Mouse (Mus musculus): ENCODE data around the gene Mlycd.

Mlycd gene

GRCm38 (mm10) chr8:119447781-119448170 is 53.1 kb downstream of the Mlycd start:
- Histone ChIP-seq H3K27me3 (ENCODE audit: insufficient read depth, low read length) (peaks cover 70% of the 10 kb centered on the region), H3K4me1 (replicated peaks; ENCODE audit: low read depth, low read length) (peaks cover 38% of the 10 kb centered on the region), H3K36me3 (ENCODE audit: insufficient read depth, low read length) (no peaks in the 10 kb centered on the region), H3K4me3 (replicated peaks; ENCODE audit: low read length) (peak overlapping the region; percentile 83), H3K9me3 (ENCODE audit: low read length) (no peaks in the 10 kb centered on the region)
- TF ChIP-seq POU5F1 (IDR thresholded peaks at IDR 0.05; ENCODE audit: borderline replicate concordance, low read length) (no peak), NANOG (IDR thresholded peaks at IDR 0.05; ENCODE audit: borderline replicate concordance, low read length) (no peak), CTCF (conservative IDR thresholded peaks at IDR 0.05; ENCODE audit: low read length) (no peak)

DNA sequence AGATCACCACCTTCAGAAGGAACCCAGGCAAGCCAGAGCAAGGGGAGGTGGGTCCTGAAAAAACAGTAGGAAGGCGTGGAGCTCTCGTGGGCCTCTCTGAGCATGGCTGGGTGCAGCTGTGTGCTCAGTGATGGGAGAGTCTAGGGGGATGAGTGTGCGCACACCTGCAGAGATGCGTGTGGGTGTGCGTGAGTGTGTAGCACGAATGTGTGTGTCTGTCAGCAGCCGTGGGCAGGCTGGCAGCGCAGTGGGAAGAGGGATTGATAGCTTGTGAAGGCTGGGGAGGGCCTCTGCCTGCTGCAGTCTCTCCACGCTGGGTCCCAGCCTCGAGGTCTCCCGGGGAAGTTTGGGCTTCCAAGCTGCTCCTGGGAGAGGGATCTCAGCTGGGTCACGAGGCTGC is 54.9 kb downstream of the Mlycd start:
- H3K4me1 ChIP-seq (replicated peaks; ENCODE audit: low read depth, low read length) = peaks cover 44% of the 10 kb centered on the region
- no peak for TF ChIP-seq NANOG (IDR thresholded peaks at IDR 0.05; ENCODE audit: borderline replicate concordance, low read length)
- H3K9me3 ChIP-seq (ENCODE audit: low read length) = no peaks in the 10 kb centered on the region
- peaks cover 59% of the 10 kb centered on the region for H3K27me3 ChIP-seq (ENCODE audit: insufficient read depth, low read length)
- H3K36me3 ChIP-seq (ENCODE audit: insufficient read depth, low read length) = no peaks in the 10 kb centered on the region
- H3K4me3 ChIP-seq (replicated peaks; ENCODE audit: low read length) = no peak overlapping the region

DNA sequence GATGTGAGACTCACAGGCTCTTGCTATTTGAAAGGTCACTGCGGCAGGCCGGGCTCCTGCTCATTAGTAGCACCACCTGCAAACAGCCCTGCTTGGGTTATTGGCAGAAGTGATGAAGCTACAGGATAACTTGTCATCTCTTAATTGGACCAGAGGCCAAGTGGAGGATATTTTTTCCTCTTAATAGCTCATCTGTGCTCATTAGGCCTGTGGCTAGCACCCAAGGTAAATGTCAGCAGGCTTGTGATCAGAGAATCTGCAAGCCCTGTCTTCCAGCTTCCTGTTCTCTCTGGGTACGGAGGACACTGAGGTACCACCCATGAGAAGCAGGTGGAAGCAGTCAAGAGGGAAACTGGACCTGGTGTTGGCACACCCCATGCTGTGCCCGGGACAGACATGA is 56.5 kb downstream of the Mlycd start:
- Histone ChIP-seq H3K4me1 (replicated peaks; ENCODE audit: low read depth, low read length) (peaks cover 33% of the 10 kb centered on the region), H3K36me3 (ENCODE audit: insufficient read depth, low read length) (no peaks in the 10 kb centered on the region), H3K27me3 (ENCODE audit: insufficient read depth, low read length) (peaks cover 45% of the 10 kb centered on the region), H3K4me3 (replicated peaks; ENCODE audit: low read length) (no peak overlapping the region), H3K9me3 (ENCODE audit: low read length) (no peaks in the 10 kb centered on the region)
- TF ChIP-seq NANOG (IDR thresholded peaks at IDR 0.05; ENCODE audit: borderline replicate concordance, low read length) (no peak), POU5F1 (IDR thresholded peaks at IDR 0.05; ENCODE audit: borderline replicate concordance, low read length) (no peak), CTCF (conservative IDR thresholded peaks at IDR 0.05; ENCODE audit: low read length) (no peak)

GRCm38 (mm10) chr8:119452919-119453318 is 58.2 kb downstream of the Mlycd start:
- H3K36me3 ChIP-seq (ENCODE audit: insufficient read depth, low read length) = no peaks in the 10 kb centered on the region
- peaks cover 33% of the 10 kb centered on the region for H3K27me3 ChIP-seq (ENCODE audit: insufficient read depth, low read length)
- peaks cover 22% of the 10 kb centered on the region for H3K4me1 ChIP-seq (replicated peaks; ENCODE audit: low read depth, low read length)
- H3K4me3 ChIP-seq (replicated peaks; ENCODE audit: low read length) = no peak overlapping the region
- H3K9me3 ChIP-seq (ENCODE audit: low read length) = no peaks in the 10 kb centered on the region
- TF ChIP-seq POU5F1 (IDR thresholded peaks at IDR 0.05; ENCODE audit: borderline replicate concordance, low read length) (no peak), NANOG (IDR thresholded peaks at IDR 0.05; ENCODE audit: borderline replicate concordance, low read length) (no peak), CTCF (conservative IDR thresholded peaks at IDR 0.05; ENCODE audit: low read length) (no peak)

- peaks cover 10% of the 10 kb centered on the region; the same call in 1 of the 2 replicates for H3K27me3 ChIP-seq (ENCODE audit: insufficient read depth, low read length)
- no peak overlapping the region for H3K4me3 ChIP-seq (replicated peaks; ENCODE audit: low read length)
- no peaks in the 10 kb centered on the region for H3K9me3 ChIP-seq (ENCODE audit: low read length)
- TF ChIP-seq CTCF (conservative IDR thresholded peaks at IDR 0.05; ENCODE audit: low read length) = no peak
- H3K36me3 ChIP-seq (ENCODE audit: insufficient read depth, low read length) = no peaks in the 10 kb centered on the region
- H3K4me1 ChIP-seq (replicated peaks; ENCODE audit: low read depth, low read length) = peaks cover 10% of the 10 kb centered on the region; the same call in 1 of the 2 replicates
Observed at GRCm38 (mm10) chr8:119456045-119456444, 61.4 kb downstream of the Mlycd start.

DNA sequence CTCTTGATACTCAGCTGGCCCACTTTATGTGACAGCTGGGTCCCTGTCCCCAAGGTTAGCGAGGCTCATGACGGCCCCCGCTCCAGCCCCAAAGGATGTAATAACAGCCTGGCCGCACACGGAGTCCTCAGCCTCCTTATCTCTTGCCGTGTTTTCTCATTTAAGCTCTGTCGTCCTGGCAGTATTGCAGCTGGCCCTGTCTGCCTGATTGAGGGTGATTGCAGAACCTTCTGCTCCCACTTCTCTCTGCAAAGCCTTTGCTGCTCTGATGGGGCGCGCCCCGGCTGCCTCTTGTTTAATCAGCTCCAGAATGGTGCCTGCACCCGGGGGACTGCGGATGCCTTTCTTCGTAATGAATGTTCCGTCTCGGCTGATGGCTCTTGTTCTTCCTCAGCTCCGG is 65.0 kb downstream of the Mlycd start:
- TF ChIP-seq NANOG (IDR thresholded peaks at IDR 0.05; ENCODE audit: borderline replicate concordance, low read length) = no peak
- TF ChIP-seq CTCF (conservative IDR thresholded peaks at IDR 0.05; ENCODE audit: low read length) = no peak
- no peak for TF ChIP-seq POU5F1 (IDR thresholded peaks at IDR 0.05; ENCODE audit: borderline replicate concordance, low read length)
- Histone ChIP-seq H3K27me3 (ENCODE audit: insufficient read depth, low read length) (peaks cover 11% of the 10 kb centered on the region), H3K4me3 (replicated peaks; ENCODE audit: low read length) (no peak overlapping the region)

More for the DNA sequence above, 65.0 kb downstream of the Mlycd start:
- no peaks in the 10 kb centered on the region for H3K36me3 ChIP-seq (ENCODE audit: insufficient read depth, low read length)
- H3K4me1 ChIP-seq (replicated peaks; ENCODE audit: low read depth, low read length) = peaks cover 22% of the 10 kb centered on the region; the same call in 1 of the 2 replicates
- no peaks in the 10 kb centered on the region for H3K9me3 ChIP-seq (ENCODE audit: low read length)

Data from E14TG2a.4 (cell line).